Mouse (Mus musculus) right cerebral cortex, adult 18-20 months (tissue): Measurements from ENCODE around the gene Hipk1.
"Not testable (repeated sequence)": the region's sequence is repeated elsewhere in the genome, so short reads cannot be mapped to it uniquely, and the experiment has no call there.

ENCODE experiments used
- DNase-seq: peaks from one replicate; pipeline ENCODE4 v3.0.0; 2022; ENCODE audit warnings: mixed read lengths

Gene Hipk1

GRCm38 (mm10) chr3:103791230-103792110, at the start of gene Hipk1:
TSS of gene Hipk1 (minus strand) at chr3:103791563.
- DNase-seq: peak; percentile 96

GRCm38 (mm10) chr3:103840946-103841345, 49.6 kb upstream of the Hipk1 start:
- DNase-seq: not testable (repeated sequence)

DNA sequence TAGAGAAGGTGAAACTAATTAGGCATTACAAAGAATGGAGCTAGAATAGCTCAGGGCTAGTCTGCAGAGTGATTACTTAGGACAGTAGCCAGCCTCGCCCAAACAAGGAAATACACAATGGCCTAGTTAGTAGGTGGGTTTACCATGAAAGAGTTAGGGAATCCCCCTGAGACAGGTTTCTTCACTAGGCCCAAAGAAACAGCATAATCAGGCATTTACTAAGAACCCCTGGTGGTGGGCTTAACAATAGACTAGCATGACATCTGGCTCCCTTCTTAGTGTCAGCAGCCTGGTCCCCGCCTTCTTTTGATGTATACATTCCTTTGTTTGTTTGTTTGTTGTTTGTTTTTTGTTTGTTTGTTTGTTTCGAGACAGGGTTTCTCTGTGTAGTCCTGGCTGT, 48.8 kb upstream of the Hipk1 start:
- not testable (repeated sequence) for DNase-seq

- no peak for DNase-seq
These were observed 48.3 kb upstream of the Hipk1 start for GRCm38 (mm10) chr3:103839711-103840110.

DNA sequence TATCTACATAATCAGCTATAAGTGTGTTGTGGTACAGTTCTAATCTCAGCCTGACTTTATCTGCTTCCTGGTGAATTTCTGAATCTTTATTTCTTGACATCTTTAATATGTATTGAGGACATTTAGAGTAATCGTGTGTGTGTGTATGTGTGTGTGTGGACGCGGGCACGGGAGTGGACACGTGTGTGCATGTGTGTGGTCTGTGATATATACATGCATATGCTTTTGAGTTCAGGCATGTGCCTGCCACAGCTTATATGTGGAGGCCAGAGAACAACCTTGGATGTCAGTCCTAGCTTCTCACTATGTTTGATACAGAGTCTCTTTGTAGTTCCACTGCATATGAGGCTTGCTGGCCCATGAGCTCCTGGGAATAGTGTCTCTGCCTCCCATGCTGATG, 45.1 kb upstream of the Hipk1 start:
- DNase-seq: no peak

- DNase-seq: no peak
These were observed 44.6 kb upstream of the Hipk1 start for GRCm38 (mm10) chr3:103835951-103836310.

DNA sequence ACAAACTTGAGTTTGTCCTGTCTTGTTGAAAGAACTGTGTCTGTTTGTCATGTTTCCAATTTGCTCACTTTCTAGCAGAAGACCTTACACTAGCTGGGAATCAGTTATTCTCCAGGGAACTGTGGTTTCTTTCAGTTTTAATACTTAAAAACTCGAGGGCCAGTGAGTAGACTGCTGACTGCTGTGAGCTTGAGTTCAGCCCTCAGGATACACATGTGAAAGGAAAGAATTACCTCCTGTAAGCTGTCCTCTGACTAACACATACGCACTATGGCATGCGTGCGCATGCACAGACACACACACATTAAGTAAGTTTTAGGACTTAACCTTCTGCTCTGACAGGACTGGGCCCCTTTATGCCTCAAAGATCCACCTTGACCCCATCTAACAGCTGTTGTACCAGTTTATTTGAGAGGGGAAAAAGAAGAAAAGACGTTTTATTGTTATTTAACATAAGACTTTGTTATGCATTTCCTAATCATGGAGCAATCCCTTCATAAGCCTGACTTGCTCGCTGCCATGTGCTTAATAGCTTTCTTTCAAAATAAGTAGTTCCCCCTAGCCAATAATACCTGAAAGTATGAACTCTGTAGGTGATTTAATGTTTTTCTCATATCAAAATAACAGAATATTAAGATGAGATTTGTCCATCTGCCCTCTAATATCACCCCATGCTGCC, 44.0 kb upstream of the Hipk1 start:
- DNase-seq: no peak

DNA sequence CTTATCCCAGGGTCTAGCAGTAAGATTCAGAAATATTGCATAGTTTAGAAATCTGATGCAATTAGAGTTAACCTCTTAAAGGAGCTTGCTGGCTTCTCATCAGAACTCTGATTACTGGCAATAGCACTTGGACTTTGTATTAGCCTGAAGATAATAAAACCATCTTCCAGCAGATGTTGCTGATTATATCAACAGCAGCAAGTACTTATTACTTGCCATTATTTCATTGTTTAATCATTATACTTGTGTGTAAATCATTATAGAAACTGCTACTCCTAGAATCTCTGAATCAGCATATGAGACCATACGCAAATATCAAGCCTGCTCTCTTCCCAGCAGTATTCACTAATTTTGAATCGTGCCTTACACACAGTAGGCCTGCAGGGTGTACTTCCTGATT, 42.6 kb upstream of the Hipk1 start:
- DNase-seq: no peak

DNA sequence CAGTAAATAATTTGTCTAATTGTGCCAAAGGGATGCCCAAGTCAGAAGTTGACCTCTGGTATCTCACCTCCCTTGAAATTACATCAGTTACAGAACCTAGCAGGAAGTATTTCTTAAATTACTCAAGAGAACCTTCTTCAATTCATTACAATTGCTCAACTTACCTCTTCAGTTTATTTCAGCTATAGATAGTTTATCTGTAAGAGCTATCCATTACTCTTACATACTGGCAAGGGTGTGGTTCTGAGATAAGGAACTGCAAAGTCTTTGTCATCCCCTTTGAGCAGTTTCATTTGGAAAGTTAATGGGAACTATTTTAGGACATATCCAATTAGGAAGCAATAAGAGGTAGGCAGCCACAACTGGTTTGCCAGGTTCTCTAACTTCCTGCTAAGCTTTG, 41.1 kb upstream of the Hipk1 start, which contains the start of gene Bcl2l15:
Bcl2l15 (plus strand) TSS at position 176 of the 400 bp plus-strand sequence.
- no peak for DNase-seq

- DNase-seq: no peak
These were observed 39.8 kb upstream of the Hipk1 start for GRCm38 (mm10) chr3:103831146-103831545.

- not testable (repeated sequence) for DNase-seq
These were observed 39.3 kb upstream of the Hipk1 start for GRCm38 (mm10) chr3:103830681-103831080.

DNA sequence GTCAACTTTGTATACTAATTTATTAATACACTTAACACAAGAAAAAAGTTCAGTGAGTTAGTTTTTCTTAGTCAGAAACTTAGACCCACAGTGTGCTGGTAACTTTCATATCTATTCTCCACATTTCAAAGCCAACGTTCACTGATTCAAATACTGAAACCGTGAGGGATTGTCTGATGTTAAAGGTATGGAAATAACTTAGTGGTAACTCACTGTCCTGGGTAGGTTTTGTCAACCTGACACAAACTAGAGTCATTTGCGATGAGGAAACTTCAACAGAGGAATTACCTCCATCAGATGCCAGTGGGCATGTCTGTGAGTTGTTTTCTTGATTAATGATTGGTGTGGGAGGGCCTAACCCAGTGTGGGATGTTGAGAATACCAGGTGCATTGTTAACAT, 37.7 kb upstream of the Hipk1 start:
- DNase-seq: no peak

- DNase-seq: no peak
These were observed 36.2 kb upstream of the Hipk1 start for GRCm38 (mm10) chr3:103827548-103827947.

DNA sequence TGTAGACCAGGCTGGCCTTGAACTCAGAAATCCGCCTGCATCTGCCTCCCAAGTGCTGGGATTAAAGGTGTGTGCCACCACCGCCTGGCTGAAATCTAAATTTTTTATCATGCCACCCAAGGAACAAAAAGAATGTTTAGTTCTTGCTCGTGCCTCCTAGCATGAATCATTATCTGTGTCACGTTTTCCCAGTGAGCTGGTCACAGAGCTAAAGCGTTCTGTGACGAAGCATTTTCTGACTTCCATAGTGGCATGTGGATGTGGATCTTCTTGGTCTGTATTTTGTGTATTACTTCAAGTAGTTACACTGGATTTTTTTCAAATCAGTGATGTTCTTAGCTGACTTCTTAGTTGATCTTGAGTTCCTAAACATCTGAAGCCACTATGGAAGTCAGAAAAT, 19.6 kb upstream of the Hipk1 start:
- DNase-seq: no peak

GRCm38 (mm10) chr3:103809799-103810150, 18.4 kb upstream of the Hipk1 start:
- no peak for DNase-seq

DNA sequence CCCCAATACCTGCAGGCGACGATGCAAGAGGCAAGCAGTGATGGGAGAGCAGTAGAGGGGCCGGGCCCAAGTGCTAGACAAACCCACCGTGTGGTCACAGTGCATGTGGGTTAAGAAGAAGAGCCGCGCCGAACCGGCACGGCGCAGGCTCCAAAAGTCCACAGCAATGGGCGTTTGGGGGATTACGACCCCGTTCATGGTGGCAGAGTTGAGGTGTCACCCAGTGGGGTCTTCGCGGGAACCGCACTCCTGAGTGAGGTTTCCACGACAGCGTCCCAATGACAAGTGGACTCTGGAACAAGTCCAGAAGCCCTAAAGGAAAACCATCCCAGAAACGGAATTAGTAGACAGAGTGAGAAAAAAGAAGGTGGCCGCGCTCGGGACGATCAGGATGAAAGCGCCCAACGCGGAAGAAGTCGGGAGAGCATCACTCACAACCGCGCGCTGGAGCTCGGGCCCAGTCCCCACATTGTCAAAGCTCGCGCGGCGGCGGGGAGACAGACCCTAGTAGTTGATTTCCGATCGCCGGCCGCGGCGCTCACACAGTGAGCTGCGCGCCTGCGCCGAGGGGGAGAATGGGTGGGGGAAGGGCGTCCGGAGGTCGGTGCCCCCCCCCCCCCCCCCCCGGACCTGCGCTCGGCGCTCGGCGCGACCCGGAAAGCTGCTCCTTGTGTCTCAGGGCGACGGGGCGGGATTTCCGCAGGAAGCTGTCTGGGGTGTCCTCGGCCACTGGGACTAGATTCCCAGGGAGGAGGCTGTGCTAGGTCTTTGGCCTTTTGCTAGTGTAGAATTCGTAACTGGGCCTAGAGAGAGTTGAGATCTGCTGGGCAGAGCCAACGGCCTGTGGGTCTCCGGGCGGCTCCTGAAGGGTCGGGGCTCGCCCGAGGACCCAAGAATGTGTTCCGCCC, 17.8 kb upstream of the Hipk1 start, which contains the start of the genes Dclre1b, Ap4b1 and Gm43064:
Dclre1b (minus strand) TSS at position 554 of the 908 bp plus-strand sequence.
Ap4b1 (plus strand) TSS at position 630 of the 908 bp plus-strand sequence.
Gm43064 (plus strand) TSS at position 683 of the 908 bp plus-strand sequence.
- DNase-seq: peak; percentile 91

- no peak for DNase-seq
These were observed 14.3 kb upstream of the Hipk1 start for GRCm38 (mm10) chr3:103805671-103806070.

DNA sequence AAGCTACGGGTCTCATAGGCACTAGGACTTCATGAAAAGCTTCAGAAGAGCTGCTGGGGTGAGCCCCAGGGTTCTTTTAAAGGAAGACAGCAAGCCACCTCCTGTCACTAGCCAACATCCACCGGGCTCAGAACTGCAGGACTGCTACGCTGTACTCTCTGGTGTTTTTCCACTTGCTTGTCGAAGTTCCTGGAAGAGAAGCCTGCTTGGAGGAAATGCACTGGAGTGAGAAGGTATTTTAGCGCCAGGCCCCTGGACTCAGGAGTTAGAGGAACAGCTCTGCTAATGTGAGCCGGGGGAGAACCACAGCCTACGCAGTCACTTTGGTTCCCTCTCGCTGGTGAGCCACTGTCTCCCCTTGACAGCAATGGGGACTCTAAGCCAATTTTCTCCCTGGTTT, 11.5 kb upstream of the Hipk1 start:
- DNase-seq: no peak

DNA sequence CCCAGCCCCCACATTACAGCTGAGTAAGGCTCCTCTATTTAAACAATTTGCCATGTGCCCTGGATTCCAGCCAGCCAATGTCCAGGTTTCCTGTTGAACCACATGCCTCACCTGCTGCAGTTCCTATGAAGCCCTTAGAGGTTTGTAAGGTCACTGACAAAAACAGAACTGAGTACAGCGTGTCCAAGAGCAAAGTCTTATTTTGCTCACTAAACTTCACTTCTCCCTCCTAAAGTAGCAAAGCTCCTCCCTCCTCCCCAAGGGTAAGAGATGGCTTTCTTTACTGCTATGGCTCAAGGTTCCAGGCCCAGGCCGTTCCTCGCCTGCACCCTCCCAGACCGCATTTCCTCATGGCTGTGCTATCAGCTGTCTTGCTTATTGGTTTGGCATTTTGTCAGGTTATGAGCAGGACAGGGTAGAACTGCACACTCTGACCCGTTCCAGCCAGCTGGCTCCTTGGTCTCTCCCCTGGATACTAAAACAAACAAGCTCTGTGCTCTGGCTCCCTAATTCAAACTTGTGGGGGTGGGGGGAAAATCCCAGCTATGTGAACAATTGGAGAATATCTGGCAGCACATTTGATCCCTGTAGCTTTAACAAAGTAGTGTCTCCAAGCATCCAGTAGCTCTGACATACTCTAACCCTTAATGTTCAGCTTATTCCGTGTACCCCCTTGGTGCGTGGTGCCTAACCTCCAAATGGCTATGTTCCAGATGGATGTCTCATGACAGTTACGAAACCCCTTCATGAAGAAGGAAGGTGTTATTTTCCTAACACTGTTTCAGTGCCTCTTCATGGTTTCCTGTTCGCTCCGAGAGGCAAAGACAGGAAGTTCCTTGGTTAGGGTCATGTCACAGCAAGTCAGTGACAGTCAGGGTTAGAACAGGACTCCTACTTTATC, 10.5 kb upstream of the Hipk1 start:
- DNase-seq: peak; percentile 71

- no peak for DNase-seq
These were observed 8.1 kb upstream of the Hipk1 start for GRCm38 (mm10) chr3:103799507-103799906.

- no peak for DNase-seq
These were observed 5.0 kb upstream of the Hipk1 start for GRCm38 (mm10) chr3:103796389-103796788.

DNA sequence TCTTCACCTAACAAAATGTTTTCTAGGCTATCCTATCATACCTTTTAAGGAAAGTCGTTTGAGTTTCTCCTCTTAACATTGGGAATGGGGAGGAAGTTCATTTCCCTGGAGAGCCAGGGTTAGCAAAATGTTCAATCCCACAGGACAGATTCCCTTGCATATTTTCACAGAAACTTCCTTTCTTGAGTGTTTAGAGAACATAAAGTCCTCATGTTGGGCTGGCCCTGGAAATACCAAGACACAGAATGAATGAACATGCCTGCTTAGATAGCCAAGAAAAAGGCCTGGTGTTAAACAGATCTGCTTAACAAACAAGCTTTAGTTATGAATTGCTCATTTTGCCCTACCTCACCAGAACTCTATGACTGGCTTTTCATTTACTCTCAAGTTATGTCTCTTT, 1.2 kb upstream of the Hipk1 start:
- DNase-seq: no peak
